Mouse (Mus musculus): ENCODE measurements around the gene Tbc1d1. TPM values are rescaled to one million over a fixed set of nuclear protein-coding genes. Genes with fewer than 3 reads are reported as not detected.
"Not testable (repeated sequence)": the region's sequence is repeated elsewhere in the genome, so short reads cannot be mapped to it uniquely, and the experiment has no call there.

The Tbc1d1 gene
- total RNA-seq, 1 experiment from 2014 or later, result 14.7 TPM

DNA sequence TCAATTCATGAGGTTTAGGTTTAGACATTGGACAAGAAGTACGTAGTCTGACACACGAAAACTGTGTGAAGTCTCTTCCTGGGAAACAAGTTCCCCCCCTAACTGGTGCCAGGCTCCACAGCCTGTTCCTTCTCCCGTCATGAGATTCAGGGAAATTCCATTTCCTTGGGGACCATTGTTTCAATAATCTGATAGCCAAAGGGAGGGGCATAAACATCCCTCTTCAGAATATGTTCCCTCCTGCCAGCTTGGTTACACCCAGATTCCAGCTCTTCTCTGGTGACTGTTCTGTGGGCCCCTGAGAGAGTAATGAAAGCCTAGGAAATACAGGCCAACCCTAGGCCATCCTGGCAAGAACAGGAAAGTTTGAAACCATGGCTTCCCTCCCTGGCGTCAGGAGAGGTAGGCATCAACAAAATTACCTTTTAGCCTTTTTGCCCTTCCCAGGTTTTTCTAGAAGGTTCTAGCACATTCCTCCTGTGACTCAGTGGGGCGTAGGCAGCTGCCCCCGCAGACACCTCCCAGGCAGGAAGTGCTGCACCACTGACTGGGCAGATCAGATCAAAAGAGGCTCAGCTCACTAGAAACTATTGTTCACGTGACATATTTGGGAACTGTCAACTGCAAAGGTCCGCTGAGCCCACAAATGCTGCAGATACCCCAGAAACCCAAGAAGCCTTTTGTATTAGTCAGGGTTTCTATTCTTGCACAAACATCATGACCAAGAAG, 204.2 kb downstream of the Tbc1d1 start:
- DNase-seq, result no peak

DNA sequence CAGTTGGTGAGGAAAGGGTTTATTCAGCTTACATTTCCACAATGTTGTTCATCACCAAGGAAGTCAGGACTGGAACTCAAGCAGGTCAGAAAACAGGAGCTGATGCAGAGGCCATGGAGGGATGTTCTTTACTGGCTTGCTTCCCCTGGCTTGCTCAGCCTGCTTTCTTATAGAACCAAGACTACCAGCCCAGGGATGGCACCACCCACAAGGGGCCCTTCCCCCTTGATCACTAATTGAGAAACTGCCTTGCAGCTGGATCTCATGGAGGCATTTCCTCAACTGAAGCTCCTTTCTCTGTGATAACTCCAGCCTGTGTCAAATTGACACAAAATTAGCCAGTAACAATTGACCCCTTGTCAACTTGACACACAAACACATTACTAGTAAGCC, 204.8 kb downstream of the Tbc1d1 start:
- DNase-seq, result not testable (repeated sequence)

DNA sequence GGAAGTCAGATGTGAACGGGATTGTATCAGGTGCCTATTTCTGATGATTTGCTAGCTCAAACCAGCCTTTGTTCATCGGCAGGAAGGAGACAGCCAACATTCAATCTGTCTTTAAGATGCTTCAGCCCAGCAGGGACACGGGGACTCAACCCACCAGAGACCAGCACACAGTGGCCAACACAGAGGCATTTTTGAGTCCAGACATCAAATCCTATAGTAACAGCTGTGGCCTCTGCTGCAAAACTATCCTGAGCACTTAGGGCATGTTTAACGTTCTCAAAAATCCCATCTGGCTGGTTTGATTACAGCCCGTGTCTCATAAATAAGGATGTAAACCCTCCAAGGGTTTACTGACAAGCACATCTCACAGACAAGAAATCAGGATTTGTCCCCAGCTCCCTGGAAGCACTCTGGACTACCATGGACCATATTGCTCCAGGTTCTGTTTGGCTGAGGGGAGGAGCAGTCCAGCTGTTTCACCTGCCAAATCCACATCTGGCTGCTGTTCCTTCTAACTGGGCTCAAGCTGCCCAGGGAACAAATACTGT, 207.8 kb downstream of the Tbc1d1 start:
- DNase-seq, result no peak

DNA sequence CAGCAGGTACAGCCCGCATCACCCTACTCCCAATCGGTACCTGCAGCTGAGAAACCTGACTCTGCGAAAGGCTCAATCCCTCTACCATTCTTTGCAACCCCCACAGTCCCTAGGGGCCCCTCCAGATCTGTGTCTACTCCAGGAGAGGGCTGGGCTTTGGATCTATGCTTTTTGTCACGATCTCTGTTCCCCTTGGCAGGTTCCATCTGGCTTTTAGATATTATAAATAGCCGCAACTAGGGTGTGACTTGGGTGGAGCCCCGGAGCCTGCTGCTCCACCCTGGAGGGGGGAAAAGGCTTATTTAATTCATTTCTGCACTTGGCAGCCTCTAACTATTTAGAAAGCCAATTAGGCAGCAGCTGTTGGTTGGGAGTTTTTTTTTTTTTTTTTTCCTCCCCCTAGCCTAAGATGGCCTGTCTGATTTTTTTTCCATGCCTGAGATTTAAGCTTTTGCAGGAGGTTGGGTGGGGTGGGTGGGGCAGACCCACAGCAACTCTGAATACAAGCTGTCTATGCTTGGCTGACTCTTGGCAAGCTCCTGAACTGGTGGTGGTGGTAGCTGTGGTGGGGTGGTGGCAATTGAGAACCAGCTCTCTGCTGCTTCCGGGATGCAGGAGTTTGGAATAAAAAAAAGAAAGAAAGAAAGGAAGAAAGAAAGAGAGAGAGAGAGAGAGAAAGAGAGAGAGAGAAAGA, 208.5 kb downstream of the Tbc1d1 start:
- peak; percentile 48 for DNase-seq

DNA sequence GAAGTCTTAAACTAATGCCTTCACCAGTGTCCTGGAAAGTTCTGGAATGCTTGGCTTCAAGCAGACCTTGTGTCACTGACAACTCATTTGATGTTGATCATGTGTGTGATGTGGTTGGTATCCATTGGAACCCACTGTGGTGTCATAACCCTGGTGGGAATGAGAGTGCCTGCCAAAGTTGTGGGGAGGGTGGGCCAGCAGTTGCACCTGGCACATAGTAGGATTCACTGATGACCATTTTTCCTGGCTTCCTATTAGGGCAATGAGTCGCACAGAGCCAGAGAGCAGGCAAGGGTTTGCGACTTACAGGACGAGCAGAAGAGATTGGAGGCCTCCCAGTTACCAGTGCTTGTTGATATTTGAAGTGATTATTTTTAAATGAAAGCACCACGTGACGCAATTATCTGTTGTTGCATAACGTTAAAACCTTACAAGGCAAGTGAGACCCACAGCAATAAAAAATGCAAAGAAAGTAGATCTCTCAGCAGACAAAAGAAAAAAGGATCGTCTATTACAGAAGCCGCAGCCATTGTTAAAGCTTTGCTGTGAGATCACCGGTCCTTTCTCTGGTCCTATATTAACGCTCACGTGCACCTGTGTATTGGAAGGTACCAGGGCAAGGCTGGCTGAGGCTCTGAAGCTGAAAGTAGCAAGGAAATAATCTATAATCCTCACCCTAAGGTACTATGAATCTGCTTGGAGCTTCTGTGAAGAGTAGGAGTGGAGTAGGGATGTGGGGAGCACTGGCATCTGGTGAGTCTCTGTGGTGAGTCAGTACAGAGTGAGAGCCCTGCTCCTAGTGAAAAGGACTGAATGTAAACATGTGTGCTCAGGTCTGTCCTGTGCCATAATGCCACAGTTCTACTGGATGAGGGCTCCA, 209.3 kb downstream of the Tbc1d1 start:
- DNase-seq, result no peak

DNA sequence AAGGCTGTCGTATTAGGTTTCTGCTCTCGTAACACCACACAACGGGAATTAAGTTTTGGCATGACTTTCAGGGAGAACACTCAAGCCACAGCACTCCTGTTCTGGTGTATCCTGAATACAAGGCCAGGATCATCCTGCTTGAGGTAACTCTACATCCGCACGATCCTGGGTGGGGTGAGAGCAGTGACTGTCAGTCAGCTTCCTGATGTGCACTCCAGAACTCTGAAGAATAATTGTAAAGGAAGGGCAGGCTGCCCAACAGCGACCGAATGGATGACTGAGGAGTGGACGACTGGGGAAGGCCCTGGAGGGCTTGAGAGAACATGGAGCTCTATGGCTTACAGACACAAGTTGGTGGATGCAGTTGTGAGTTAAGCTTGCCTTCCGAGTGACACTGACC, 210.0 kb downstream of the Tbc1d1 start:
- DNase-seq, result no peak

DNA sequence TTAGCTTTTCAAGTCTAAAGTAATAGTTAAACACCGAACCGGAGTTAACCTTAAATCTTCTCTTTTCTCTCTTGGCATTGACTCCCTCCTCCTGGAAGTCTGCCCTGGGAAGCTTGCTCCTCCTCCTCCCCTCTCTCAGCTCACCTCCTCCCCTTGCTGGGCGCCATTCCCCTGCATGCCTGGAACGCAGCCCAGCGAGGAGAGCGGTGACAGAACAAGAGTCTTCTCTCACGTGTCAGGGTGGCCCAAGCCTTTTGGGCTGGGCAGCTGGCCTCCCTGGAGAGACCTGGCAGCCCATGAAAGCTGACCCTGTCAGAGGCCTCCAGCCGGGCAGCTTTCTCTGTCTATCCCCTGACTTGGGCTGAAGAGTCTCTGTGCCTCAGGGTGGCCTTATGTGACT, 211.3 kb downstream of the Tbc1d1 start:
- DNase-seq, result peak; percentile 89

DNA sequence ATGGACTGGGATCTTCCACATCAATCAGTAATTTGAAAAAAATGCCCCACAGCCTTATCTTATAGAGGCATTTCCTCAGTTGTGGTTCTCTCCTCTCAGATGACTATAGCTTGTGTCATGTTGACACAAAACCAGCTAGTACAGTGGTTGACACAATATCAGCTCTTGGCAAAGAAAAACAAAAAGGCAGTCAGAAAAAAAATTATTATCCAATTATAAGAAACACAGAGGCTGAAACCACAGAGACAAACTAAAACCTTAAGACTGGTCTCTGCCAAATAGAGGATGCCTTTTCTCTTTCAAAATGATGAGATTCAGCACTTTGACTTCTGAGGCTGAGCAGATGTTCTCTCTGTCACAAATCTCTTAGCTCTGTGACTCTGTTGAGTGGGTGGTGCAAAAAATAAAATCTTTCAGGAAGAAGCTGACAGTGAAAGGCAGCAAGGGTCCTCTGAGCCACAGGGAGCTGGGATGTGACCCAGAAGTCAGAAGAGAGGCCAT, 215.3 kb downstream of the Tbc1d1 start:
- no peak for DNase-seq

DNA sequence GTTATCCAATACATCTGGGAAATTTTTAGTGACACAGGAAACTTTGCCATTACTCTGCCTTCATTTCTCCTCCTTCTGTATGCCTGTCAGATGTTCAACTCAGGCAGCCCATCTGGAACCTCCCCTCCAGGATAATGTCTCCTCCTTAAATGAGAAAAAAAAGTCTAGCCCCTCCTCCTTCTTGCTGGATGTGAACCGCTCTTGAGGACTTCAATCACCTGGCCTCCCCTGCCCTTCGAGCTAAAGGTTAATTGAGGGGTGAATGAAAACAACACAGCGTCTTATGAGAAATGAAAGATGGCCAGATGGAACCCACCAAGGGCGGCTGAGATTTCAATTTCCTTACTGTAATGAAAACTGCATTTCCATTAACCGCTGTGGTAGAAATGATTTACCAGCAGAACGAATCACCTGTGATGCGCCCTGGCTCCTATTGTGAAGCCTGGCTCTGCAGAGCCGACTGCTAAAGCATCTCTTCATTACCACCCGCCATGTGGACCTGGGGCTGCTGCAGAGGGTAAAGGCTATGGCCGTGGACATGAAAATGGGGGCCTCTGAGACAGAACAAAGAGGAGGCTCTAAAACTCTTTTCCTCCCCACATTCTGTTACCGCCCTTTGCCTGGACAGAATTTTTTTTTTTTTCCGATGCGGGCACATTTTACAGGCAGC, 216.3 kb downstream of the Tbc1d1 start:
- no peak for DNase-seq

DNA sequence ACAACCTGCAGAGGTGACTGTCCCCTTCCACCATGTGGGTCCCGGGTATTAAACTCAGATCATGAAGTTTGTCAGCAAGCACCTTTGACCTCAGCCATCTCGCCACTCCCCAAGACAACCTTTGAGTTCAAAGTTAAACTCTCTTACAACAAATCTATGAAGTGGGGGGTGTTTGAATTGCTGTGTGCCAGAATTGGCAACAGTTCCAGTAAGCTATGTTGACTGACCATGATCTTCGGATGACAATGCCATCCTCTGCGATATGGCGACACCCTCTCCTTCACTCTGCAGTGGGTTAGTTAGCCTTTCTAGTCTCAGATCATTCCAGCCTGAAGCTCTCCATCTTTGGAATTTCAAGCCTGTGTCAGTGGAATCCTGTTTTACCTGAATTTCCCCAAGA, 217.6 kb downstream of the Tbc1d1 start:
- no peak for DNase-seq

DNA sequence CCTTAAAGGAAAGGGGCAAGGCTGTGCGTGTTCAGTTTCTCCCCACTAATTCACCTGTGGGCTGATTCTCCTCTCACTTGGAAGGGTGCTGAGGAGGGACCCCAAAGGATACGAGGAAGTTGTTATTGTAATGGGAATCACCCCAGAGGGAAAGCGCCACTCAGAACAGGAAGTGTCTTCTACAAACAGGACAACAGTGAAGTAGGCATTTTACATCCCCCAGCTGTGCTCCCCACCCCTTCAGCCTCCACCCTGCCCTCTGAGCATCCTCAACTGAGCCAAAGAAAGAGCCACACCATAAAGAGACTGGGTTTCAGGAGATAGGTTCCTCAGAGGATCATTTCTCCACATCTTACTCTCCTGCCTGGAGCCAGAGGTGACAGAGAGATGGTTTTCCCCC, 219.7 kb downstream of the Tbc1d1 start:
- no peak for DNase-seq

DNA sequence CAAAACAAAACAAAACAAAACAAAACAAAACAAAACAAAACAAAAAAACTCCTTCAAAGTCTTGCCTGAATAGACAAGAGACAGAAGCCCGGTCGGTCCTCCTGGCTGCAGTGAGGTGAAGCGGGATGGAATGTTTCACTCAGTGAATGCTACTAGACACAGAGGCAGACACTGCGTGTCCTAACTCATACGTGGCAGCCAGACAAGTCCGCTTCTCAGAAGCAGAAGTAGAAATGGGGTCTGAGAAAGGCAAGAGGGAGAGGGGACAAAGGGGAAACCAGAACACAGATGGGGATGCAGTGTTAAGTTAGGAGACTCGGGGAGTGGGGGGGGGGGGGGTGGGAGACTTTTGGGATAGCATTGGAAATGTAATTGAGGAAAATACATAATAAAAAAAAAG, 220.4 kb downstream of the Tbc1d1 start:
- no peak for DNase-seq

DNA sequence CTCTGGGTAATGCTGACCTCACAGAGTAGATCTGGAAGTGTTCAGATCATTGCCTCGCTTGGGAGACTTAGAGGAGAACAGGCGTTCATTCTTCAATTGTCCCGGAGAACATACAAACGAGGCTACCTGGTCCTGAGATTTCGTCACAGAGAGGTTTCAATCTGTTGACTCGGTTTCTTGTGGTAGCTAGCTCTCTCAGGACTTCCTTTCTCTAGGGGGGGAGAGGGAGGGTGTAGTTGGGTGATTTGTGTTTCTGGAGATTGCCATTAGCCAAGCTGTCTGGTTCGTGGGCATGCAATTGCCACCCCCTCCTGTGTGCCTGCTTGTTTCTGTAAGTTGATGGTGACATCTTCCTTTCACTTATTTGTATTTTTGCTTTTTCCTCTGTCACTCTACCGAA, 221.6 kb downstream of the Tbc1d1 start:
- DNase-seq, result no peak

DNA sequence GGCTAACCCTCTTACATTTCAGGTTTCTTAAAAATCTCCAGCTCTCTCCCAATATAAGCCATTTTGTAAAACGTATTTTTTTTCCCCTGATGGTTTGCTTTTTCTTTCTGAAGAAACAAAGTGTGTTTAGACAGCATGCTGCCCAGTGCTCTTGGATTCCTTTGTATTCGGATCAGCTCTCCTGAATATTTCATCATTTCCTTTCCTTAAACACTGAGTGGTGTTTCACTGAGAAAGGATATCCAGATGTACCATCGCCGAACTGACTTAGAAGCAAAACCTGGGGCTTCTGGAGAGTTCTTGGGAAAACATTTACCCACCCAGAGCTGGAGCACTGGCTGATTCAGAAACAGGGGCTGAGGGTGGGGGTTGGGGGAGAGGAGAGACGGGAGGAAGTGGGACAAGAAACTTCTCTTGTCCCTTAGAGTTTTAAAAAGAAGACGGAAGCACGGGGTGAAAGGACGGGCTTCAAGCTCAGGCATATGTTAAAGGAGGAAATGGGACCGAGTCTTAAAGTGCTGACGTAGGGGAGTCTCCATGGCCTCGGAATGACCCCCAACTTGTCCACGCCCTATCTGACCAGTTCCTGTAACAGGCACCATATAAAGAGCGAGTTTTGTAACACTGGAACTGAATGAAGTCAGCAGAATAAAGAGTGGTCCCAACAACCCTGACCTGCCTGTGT, 222.6 kb downstream of the Tbc1d1 start:
- peak; percentile 26 for DNase-seq

DNA sequence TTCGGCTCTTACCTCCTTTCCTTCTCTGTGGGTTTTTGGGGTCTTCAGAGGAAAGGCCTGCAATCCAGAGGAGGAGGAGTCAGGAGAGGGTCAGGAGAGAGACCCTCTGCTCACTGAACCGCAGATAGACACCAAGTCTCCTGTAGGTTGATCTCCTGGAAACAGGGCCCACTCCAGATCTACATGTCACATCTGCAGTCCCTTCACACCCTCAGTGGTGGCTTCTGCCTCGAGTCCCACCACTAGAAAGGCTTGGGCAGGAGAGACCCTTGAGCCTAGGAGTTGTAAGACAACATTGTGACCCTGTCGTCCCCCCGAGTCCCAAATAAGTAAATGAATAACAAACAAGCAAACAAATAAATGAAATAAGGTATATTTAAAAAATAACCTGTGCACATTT, 223.7 kb downstream of the Tbc1d1 start:
- no peak for DNase-seq

DNA sequence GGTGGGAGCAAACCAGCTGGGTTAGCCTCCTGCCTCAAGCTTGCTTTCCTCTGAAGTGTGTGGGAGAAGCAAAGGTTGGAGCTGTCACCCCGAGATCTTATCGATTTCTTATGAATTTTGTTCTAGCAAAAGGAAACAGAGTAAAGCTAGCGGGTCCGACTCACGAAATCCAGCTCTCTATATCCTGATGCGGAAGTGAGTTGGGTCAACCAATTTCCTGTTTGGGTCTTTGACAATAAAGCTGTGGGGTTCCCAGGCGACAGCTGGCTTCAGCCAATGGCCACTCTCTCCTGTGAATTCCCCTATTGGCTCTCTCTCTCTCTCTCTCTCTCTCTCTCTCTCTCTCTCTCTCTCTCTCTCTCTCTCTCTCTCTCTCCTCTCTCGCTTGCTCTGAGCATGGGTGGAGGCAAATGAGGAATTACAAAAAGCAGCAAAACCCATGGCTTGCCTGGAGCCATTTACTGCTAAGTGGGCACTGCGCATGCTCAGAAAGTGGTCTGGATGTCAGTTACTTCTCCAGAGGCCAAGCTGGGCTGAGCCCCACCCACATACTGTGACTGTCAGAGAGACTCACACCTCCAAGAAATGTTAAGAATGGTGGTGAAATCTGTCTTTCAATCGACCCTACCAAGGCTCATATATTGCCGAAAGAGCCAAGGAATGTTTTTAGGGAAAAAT, 224.7 kb downstream of the Tbc1d1 start:
- peak; percentile 39 for DNase-seq

DNA sequence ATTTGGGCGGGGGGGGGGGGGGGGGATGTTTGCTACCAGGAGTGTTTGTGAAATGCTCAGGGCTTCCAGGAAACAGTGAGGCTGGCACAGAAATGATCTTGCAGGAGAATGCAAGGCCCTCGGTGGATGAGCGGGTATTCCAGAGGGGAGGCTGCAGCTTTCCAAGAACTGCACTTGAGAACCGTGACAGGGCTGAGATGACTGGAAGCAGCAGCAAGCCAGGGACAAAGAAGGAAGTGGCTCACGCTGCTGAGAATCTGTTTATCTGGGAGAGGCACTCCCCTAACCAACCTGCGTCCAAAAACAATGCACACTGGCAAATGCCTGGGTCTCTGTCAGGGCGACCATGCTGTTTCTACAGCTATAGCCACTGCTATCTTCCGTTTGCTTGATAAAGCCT, 225.4 kb downstream of the Tbc1d1 start:
- peak; percentile 24 for DNase-seq

DNA sequence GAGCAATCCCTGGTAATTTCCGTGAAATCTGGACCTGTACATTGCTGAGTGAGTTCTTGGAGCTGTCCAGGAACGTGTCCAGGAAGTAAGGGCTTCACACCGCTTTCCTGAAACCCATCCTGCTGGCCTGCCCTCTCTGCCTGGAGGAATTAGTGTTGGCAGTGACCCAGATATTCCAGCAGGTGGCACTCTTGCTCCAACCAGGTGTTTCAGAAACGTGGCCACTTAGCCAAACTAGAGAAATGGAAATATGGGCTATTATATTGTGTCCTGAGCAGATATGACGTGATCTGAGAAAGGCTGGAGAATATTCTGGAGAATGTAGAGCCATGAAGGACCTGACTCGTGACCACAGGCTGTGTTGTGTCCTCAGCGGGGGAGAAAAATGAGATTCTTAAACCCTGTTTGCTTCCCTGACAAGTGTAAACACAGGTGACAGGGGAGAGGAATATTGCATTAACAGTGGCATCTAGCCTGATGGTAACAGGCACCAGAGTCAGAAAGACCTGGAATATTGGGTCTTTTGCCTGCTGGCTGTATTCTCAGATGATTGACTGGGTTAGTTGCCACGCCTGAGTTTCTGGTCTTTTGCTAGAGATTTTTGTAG, 226.4 kb downstream of the Tbc1d1 start:
- DNase-seq, result peak; percentile 89

DNA sequence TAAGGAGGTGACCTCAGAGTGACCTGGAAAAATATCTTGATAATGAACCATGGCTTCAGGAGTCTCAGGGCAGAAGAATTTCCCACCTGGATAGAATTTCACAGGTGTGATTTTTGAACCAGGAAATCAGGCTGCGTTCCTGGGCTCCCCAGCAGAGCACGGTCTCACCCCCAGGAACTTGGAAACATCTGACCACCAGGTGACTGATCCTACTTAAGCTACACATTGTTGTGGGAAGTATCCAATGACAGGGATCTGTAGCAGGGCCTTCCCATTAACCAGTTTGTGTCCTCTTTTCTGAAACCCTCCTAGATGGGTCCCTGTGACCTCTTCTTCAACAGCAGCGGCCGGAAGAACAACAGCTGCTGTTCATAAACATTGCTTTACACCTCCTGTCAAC, 227.1 kb downstream of the Tbc1d1 start:
- DNase-seq, result peak; percentile 2

DNA sequence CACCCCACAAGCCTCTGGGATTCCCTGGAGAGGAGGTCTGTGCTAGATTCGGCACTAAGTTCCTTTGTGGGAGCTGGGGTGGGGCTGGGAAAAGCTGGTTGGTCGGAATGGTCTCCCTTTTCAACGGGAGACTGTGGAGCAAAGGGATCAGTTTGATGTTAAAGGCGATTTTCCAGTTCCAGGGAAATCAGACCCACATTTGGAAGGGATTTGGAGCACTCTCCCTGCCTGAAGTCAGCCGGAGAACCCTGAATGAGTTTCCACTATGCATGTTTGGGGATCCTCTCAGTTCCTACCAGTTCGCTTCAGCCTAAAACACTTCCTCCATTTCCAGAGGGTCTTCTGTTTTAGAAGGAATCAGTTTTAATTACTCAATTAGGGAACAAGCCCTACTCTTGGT, 228.4 kb downstream of the Tbc1d1 start:
- peak; percentile 1 for DNase-seq
